Mouse (Mus musculus) left cerebral cortex, adult 8-10 months (tissue): ENCODE measurements around the gene Pcmt1. TPM values are rescaled to one million over a fixed set of nuclear protein-coding genes. Genes with fewer than 3 reads are reported as not detected.
A peak's percentile ranks its signal among the peaks of the same experiment; 100 is the strongest.

Experiments used
- DNase-seq, 2 experiments: peaks; one replicate each; pipeline ENCODE4 v3.0.0; 2022; ENCODE audit warnings: low spot score in 2 of 2
- total RNA-seq, 4 experiments: library from RNA; stranded (reverse); gene quantifications; 2 replicates each; pipeline ENCODE4 v1.2.4; 2022

Gene Pcmt1
- total RNA-seq, 4 experiments from 2014 or later, result 193 to 200 (median 195) TPM

- DNase-seq, result peak; percentile 80 to 84
These were observed 91.2 kb downstream of the Pcmt1 start, which contains the start of gene Lrp11 for GRCm38 (mm10) chr10:7589592-7590233. Gene Lrp11, plus strand, starts transcription at chr10:7589800.

GRCm38 (mm10) chr10:7586771-7587170, 94.2 kb downstream of the Pcmt1 start:
- no peak for DNase-seq

DNA sequence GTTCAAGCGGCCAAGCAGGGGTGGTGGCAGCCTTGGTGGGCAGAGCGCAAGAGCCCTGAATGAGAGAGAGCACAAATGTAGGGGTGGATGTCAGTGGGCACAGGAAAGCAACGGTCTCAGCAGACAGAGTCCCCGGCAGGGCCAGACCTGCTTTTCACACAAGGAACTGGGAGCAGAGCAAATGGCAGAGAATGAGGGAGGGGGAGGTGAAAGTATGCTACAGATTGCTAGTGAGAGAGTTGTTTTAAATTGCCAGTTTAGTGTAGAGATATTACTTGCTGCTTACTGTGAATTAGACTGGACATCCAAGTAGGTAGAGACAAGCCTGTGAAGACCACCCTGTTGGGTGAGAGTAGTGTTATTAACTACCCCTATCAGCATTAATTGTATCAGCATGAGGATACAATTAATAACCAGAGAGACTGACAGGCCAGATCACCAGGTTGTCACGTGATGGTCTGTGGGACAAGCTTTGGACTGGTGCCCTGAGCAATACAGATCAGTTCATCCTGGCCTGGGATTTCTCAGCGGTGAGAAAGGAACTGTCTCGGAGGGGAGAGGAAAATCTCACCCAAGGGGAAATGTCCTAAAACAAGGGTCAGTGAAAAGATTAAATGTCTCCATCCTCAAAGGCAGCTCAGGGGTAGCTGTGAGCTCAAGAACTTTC, 97.9 kb downstream of the Pcmt1 start:
- DNase-seq, result no peak

GRCm38 (mm10) chr10:7582157-7582890, 98.6 kb downstream of the Pcmt1 start:
- no peak for DNase-seq

- DNase-seq, result no peak
These were observed 99.5 kb downstream of the Pcmt1 start for GRCm38 (mm10) chr10:7581401-7581800.

Other genes with a start within 250 kb of the Pcmt1 start
- under 1 TPM in 2 of 4 experiments, not detected in 2; 0.09 to 0.46 TPM for gene Ulbp1, start 207.5 kb downstream of the Pcmt1 start, total RNA-seq
- 100 to 1,000 TPM; 133 to 153 (median 140) TPM for gene Lrp11, start 91.3 kb downstream of the Pcmt1 start, total RNA-seq
- 1 to 10 TPM; 6.3 to 7.3 (median 6.9) TPM for gene Nup43, start 13.6 kb downstream of the Pcmt1 start, total RNA-seq
- 10 to 100 TPM; 28.9 to 33.0 (median 31.6) TPM for gene Lats1, start 78 bp upstream of the Pcmt1 start, total RNA-seq
- gene Katna1, start 44.9 kb upstream of the Pcmt1 start, total RNA-seq, result 10 to 100 TPM; 13.7 to 15.5 (median 14.5) TPM
- gene Ginm1, start 111.7 kb upstream of the Pcmt1 start, total RNA-seq, result 10 to 100 TPM; 15.0 to 24.4 (median 17.5) TPM
- gene Ppil4, start 111.8 kb upstream of the Pcmt1 start, total RNA-seq, result 10 to 100 TPM; 28.9 to 31.2 (median 29.8) TPM
- gene Zc3h12d, start 151.3 kb upstream of the Pcmt1 start, total RNA-seq, result under 1 TPM in 3 of 4 experiments, not detected in 1; 0.12 to 0.25 (median 0.23) TPM